Mouse (Mus musculus) kidney, embryonic 16.5 days (tissue): Measurements from ENCODE around the gene 4930404H24Rik. TPM values are rescaled to one million over a fixed set of nuclear protein-coding genes. Genes with fewer than 3 reads are reported as not detected.

ENCODE experiments used
- ATAC-seq: fragments of 200-750 bp; cut with Nextera tagmentation; 2 replicates; pipeline ENCODE4 v1.8.0; 2017; ENCODE audit warnings: moderate TSS enrichment; ENCODE audit not compliant: low FRiP score, low TSS enrichment
- H3K27ac ChIP-seq: fragments of 300-500 bp; sonication (generic); 2 replicates; pipeline ENCODE4 v1.5.1; 2014; ENCODE audit warnings: low read length
- H3K27me3 ChIP-seq: fragments of 300-500 bp; sonication (generic); 2 replicates; pipeline ENCODE4 v1.6.1; 2014; ENCODE audit warnings: low read length, control low read depth, mixed read lengths; ENCODE audit not compliant: insufficient read depth
- H3K36me3 ChIP-seq: fragments of 300-500 bp; sonication (generic); 2 replicates; pipeline ENCODE4 v1.6.1; 2014; ENCODE audit warnings: low read length, control low read depth, mixed read lengths; ENCODE audit not compliant: insufficient read depth
- H3K4me1 ChIP-seq: fragments of 300-500 bp; sonication (generic); 2 replicates; pipeline ENCODE4 v1.6.1; 2014; ENCODE audit warnings: low read length, control low read depth, mixed read lengths; ENCODE audit not compliant: insufficient read depth
- H3K4me2 ChIP-seq: fragments of 300-500 bp; sonication (generic); replicated peaks from 2 replicates; pipeline ENCODE4 v1.6.1; 2014; ENCODE audit warnings: low read depth, low read length
- H3K4me3 ChIP-seq: fragments of 300-500 bp; sonication (generic); 2 replicates; pipeline ENCODE4 v1.5.1; 2014; ENCODE audit warnings: mild to moderate bottlenecking, low read length
- H3K9ac ChIP-seq: fragments of 300-500 bp; sonication (generic); replicated peaks from 2 replicates; pipeline ENCODE4 v1.6.1; 2014; ENCODE audit warnings: low read length
- H3K9me3 ChIP-seq: fragments of 300-500 bp; sonication (generic); 2 replicates; pipeline ENCODE4 v1.6.1; 2016; ENCODE audit warnings: low read length, control low read depth
- WGBS: fragments of 180-500 bp; shearing (Covaris S2); extraction: QIAGEN DNeasy Blood & Tissue Kit; methylation state at CpG from one replicate; pipeline ENCODE4 v1.1.7; 2014; 5-methylcytosine and 5-hydroxymethylcytosine counted together
- polyA plus RNA-seq: library from polyadenylated mRNA; unstranded; fragments of >200 nt; fragmentation: Nextera tagmentation; extraction: Ambion mirVana; gene quantifications from 2 replicates; pipeline ENCODE4 v1.2.1, GENCODE M21; 2015

4930404H24Rik gene
- polyA plus RNA-seq, 1 experiment from 2014 or later: not detected

DNA sequence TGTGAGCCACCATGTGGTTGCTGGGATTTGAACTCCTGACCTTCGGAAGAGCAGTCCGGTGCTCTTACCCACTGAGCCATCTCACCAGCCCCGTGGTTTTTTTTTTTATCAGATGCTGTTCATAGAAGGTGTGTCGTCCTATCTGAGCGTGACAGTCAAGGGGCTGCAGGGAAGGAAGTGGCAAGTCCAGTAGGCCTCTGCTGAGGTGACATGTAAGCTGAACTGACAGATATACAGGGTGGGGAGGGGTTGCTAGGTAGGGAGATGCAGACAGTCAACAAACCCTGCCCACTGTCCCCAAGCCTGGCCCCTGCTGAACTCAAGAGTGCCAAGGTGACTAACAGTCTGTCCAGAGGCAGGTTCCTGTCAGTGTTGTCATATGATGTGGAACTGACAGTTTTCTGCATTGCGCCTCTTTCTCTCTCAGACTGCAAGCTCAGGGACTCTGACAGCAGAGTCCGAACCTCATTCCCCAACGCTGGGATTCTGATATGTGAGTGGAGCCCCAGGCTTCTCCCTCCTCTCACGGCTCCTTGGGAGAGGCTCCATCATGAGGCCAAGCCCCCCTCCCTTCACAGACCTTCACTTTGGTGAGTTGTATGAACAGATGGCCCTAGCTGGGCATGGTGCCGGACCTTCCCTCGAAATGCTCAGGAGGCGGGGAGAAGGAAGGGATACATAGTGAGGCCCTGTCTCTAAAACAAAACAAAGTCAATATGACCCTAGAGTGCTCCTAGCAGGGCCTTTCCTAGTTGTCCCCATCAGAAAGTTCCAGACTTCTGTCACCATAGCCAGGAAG is 38.4 kb upstream of the 4930404H24Rik start:
- no peak overlapping the region for H3K27ac ChIP-seq
- ATAC-seq: no peak
- no peak overlapping the region for H3K9ac ChIP-seq
- H3K4me3 ChIP-seq: no peak overlapping the region
- no peak overlapping the region for H3K4me2 ChIP-seq
- peaks cover 16% of the 10 kb centered on the region for H3K4me1 ChIP-seq
- WGBS: 62% methylated on average over 12 of the region's 12 CpGs
- H3K36me3 ChIP-seq: no peaks in the 10 kb centered on the region
- H3K9me3 ChIP-seq: no peaks in the 10 kb centered on the region
- no peaks in the 10 kb centered on the region for H3K27me3 ChIP-seq

DNA sequence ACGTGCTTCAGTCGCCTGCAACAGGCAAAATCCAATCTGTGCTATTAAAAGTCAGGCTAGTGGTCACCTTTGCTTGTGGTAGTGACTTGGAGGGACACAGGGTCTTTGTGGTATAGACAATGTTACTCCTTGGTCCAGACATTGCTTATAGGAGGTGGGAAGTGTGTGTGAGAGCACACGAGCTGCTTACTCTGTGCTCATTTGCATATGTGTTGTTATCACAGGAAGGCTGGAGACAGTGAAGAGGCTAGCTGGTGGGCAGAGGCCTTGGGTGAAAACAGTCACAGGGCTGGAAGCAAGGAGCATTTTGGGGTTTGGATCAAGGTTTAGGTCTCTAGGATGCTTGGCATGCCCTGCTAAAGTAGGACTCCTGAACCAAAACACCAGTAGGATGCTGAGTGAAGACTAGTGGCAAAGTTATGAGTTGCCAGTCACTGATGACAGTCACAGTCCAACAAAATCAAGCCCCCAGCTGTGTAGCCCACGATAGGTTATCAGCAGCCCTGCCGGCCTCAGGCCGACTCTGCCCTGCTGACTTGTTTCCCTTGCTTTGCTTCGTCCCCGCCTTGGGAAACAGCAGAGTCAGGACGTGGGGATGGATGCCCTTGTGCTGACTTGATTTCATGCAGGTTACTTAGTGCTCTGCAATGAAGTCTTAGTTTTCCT is 37.6 kb upstream of the 4930404H24Rik start:
- Histone ChIP-seq H3K27ac (no peak overlapping the region), H3K9ac (no peak overlapping the region), H3K4me1 (peaks cover 16% of the 10 kb centered on the region), H3K4me2 (no peak overlapping the region), H3K9me3 (no peaks in the 10 kb centered on the region), H3K4me3 (no peak overlapping the region), H3K36me3 (no peaks in the 10 kb centered on the region), H3K27me3 (no peaks in the 10 kb centered on the region)
- no peak for ATAC-seq
- 58% methylated on average over 9 of the region's 9 CpGs for WGBS

DNA sequence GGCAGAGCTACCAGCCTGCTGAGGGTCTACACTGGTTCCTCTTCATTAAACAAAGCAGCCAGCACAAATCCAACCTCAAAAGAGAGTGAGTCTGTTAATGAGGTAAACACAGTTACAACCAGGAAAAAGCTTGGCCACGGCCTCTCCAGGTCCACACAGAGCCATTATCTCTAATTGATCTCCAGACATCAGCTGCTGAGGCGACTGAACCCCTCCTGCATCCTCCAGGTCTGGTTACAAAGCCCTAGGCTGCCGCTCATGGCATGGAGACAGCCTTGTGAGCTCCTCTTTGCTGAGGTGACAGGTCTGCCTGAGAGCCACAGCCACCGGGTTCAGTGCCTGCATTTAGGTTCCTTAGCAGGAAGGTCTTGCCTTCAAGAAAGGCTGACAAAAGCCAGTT is 35.1 kb upstream of the 4930404H24Rik start:
- H3K36me3 ChIP-seq: no peaks in the 10 kb centered on the region
- no peak overlapping the region for H3K4me3 ChIP-seq
- WGBS: 23% methylated on average over 4 of the region's 4 CpGs
- H3K9ac ChIP-seq: no peak overlapping the region
- H3K9me3 ChIP-seq: no peaks in the 10 kb centered on the region
- peak overlapping the region; percentile 19; the same call in 1 of the 2 replicates for H3K27ac ChIP-seq
- ATAC-seq: peak; percentile 39
- H3K27me3 ChIP-seq: no peaks in the 10 kb centered on the region
- H3K4me2 ChIP-seq: no peak overlapping the region
- peaks cover 23% of the 10 kb centered on the region for H3K4me1 ChIP-seq

- Histone ChIP-seq H3K9me3 (no peaks in the 10 kb centered on the region), H3K4me1 (peaks cover 23% of the 10 kb centered on the region), H3K9ac (0 out of 2 replicates have a peak overlapping the region, but pooled peaks have one; percentile 22), H3K27me3 (no peaks in the 10 kb centered on the region), H3K36me3 (no peaks in the 10 kb centered on the region), H3K4me2 (no peak overlapping the region), H3K4me3 (no peak overlapping the region), H3K27ac (peak overlapping the region; percentile 59)
- ATAC-seq: no peak
- 28% methylated on average over 3 of the region's 3 CpGs for WGBS
Observed at GRCm38 (mm10) chr2:153458022-153458441, 34.6 kb upstream of the 4930404H24Rik start.

DNA sequence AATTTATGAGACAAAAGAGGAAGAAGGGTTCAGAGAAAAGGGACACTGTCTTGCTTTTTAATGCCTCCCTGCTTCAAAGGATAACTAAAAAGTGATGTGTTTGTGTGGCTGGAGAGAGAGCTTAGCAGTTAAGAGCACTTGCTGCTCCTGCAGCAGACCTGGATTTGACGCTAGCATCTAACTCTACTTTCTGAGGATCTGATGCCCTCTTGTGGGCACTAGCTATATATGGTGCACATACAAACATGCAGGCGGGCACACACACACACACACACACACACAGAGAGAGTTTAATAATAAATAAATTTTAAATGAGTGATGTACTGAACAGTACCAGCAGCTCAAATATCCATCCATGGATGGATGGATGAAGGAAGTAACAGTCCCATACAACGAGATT is 29.3 kb upstream of the 4930404H24Rik start:
- no peak overlapping the region for H3K9ac ChIP-seq
- peaks cover 10% of the 10 kb centered on the region for H3K4me1 ChIP-seq
- no peak overlapping the region for H3K4me3 ChIP-seq
- no peak overlapping the region for H3K27ac ChIP-seq
- 87% methylated on average over 3 of the region's 3 CpGs for WGBS
- peaks cover 7% of the 10 kb centered on the region for H3K36me3 ChIP-seq
- no peaks in the 10 kb centered on the region for H3K9me3 ChIP-seq
- no peak overlapping the region for H3K4me2 ChIP-seq
- H3K27me3 ChIP-seq: no peaks in the 10 kb centered on the region
- no peak for ATAC-seq

DNA sequence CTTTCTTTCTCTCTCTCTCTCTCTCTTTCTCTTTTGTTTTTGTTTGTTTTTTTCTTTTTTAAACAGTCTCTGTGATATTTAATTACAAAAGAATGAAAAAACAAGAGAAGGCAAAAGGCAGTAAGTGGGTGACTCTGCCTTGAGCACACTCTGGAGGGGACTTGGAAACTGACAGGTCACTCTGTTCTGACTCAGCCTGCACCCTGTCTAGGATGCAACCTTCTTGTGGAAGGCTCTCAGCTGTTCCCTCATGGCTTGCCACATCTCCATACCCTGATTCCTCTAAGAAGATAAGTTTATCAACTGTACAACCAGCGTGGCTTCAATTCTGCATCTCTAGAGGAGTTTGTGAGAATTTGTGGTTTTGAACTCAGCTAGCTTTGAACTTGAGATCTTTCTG is 25.2 kb upstream of the 4930404H24Rik start:
- Histone ChIP-seq H3K9me3 (no peaks in the 10 kb centered on the region), H3K36me3 (peaks cover 7% of the 10 kb centered on the region), H3K9ac (no peak overlapping the region), H3K4me3 (no peak overlapping the region), H3K27ac (no peak overlapping the region), H3K4me2 (no peak overlapping the region), H3K4me1 (peaks cover 29% of the 10 kb centered on the region), H3K27me3 (no peaks in the 10 kb centered on the region)
- 82% methylated on average over 1 of the region's 1 CpGs for WGBS
- no peak for ATAC-seq

- ATAC-seq: peak; percentile 64
- Histone ChIP-seq H3K36me3 (no peaks in the 10 kb centered on the region), H3K9ac (no peak overlapping the region), H3K4me1 (peaks cover 29% of the 10 kb centered on the region), H3K4me3 (no peak overlapping the region), H3K27me3 (no peaks in the 10 kb centered on the region), H3K9me3 (no peaks in the 10 kb centered on the region), H3K27ac (peak overlapping the region; percentile 73), H3K4me2 (no peak overlapping the region)
- WGBS: 14% methylated on average over 2 of the region's 2 CpGs
Observed at GRCm38 (mm10) chr2:153469317-153469716, 23.3 kb upstream of the 4930404H24Rik start.

- Histone ChIP-seq H3K4me2 (no peak overlapping the region), H3K4me3 (no peak overlapping the region), H3K9me3 (no peaks in the 10 kb centered on the region), H3K27ac (peak overlapping the region; percentile 73; the same call in 1 of the 2 replicates), H3K9ac (no peak overlapping the region; the same call in 1 of the 2 replicates), H3K36me3 (no peaks in the 10 kb centered on the region), H3K27me3 (no peaks in the 10 kb centered on the region), H3K4me1 (peaks cover 33% of the 10 kb centered on the region)
- 29% methylated on average over 4 of the region's 4 CpGs for WGBS
- ATAC-seq: peak; percentile 80
Observed at GRCm38 (mm10) chr2:153469764-153470163, 22.8 kb upstream of the 4930404H24Rik start.

DNA sequence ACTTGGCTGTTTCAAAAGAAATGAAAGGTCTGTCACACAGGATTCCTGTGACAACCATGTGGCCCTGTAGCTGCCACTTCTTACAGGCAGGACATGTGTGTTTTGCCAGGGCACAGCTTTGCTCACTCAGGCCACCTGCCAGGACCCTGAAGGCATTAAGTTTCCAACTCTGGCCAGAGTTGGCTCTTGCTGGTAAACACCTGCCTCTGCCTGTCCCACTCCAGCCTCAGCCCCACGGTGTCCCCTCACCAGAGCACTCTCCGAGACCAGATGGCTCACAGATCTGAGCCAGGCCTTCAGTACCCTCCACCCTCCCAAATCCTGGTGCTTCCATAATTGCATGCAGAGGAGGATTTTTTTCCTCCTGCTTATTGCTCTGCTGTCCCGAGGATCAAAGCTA is 21.6 kb upstream of the 4930404H24Rik start:
- Histone ChIP-seq H3K4me1 (peaks cover 46% of the 10 kb centered on the region), H3K9ac (no peak overlapping the region), H3K27me3 (no peaks in the 10 kb centered on the region), H3K27ac (no peak overlapping the region), H3K4me2 (no peak overlapping the region), H3K9me3 (no peaks in the 10 kb centered on the region), H3K4me3 (no peak overlapping the region), H3K36me3 (no peaks in the 10 kb centered on the region)
- WGBS: 37% methylated on average over 3 of the region's 3 CpGs
- no peak for ATAC-seq
